Mouse (Mus musculus) hindbrain, embryonic 10.5 days (tissue): ENCODE measurements around the gene Fbxo28. TPM values are rescaled to one million over a fixed set of nuclear protein-coding genes. Genes with fewer than 3 reads are reported as not detected.

ENCODE experiments used
- DNase-seq: peaks from one replicate; pipeline ENCODE4 v3.0.0-alpha.2; 2017; ENCODE audit warnings: low spot score
- H3K27ac ChIP-seq: fragments of 300-500 bp; sonication (generic); 2 replicates; pipeline ENCODE4 v1.5.1; 2016; ENCODE audit warnings: mild to moderate bottlenecking, moderate library complexity
- H3K27me3 ChIP-seq: fragments of 300-500 bp; sonication (generic); 2 replicates; pipeline ENCODE4 v1.6.1; 2016; ENCODE audit warnings: mild to moderate bottlenecking; ENCODE audit not compliant: poor library complexity, insufficient read depth, severe bottlenecking
- H3K36me3 ChIP-seq: fragments of 300-500 bp; sonication (generic); 2 replicates; pipeline ENCODE4 v1.6.1; 2016; ENCODE audit warnings: mild to moderate bottlenecking, moderate library complexity
- H3K4me1 ChIP-seq: fragments of 300-500 bp; sonication (generic); replicated peaks from 2 replicates; pipeline ENCODE4 v1.6.1; 2016; ENCODE audit warnings: mild to moderate bottlenecking
- H3K4me3 ChIP-seq: fragments of 300-500 bp; sonication (generic); 2 replicates; pipeline ENCODE4 v1.5.1; 2016; ENCODE audit warnings: mild to moderate bottlenecking, moderate library complexity
- H3K9me3 ChIP-seq: fragments of 300-500 bp; sonication (generic); 2 replicates; pipeline ENCODE4 v1.6.1; 2016; ENCODE audit warnings: mild to moderate bottlenecking, moderate library complexity
- WGBS: fragments of 180-500 bp; shearing (Covaris S2); methylation state at CpG from one replicate; pipeline ENCODE4 v1.1.7; 2016; 5-methylcytosine and 5-hydroxymethylcytosine counted together
- polyA plus RNA-seq: library from polyadenylated mRNA; unstranded; fragments of >200 nt; fragmentation: Nextera tagmentation; extraction: Ambion mirVana; gene quantifications from 2 replicates; pipeline ENCODE4 v1.2.1, GENCODE M21; 2016

The Fbxo28 gene
- polyA plus RNA-seq, 1 experiment from 2014 or later = 20.0 TPM

DNA sequence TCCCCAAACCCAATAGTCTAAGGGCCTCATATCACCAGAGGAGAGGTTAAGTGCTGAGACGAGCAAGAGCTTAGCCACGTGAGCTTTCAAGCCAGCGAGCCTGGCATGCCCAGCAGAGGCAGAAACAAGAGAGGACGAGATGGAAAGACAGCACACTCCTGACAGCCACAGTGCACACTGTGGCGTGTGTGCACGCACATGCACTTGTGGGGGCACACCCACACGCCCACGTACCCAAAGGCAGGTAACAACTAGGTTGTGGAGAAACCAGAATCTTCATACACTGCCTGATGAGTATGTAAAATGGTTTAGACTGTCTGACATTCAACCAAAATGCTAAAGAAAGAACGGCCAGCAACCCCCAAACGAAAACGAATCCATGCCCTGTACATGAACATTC lies 60.9 kb downstream of the Fbxo28 start:
- H3K27me3 ChIP-seq = peaks cover 8% of the 10 kb centered on the region; the same call in 1 of the 2 replicates
- H3K4me3 ChIP-seq = peak overlapping the region; percentile 72; the same call in 1 of the 2 replicates
- no peaks in the 10 kb centered on the region for H3K9me3 ChIP-seq
- peaks cover 38% of the 10 kb centered on the region for H3K36me3 ChIP-seq
- H3K4me1 ChIP-seq = peaks cover 32% of the 10 kb centered on the region
- DNase-seq = no peak
- H3K27ac ChIP-seq = no peak overlapping the region; the same call in 1 of the 2 replicates
- 64% methylated on average over 11 of the region's 11 CpGs for WGBS

DNA sequence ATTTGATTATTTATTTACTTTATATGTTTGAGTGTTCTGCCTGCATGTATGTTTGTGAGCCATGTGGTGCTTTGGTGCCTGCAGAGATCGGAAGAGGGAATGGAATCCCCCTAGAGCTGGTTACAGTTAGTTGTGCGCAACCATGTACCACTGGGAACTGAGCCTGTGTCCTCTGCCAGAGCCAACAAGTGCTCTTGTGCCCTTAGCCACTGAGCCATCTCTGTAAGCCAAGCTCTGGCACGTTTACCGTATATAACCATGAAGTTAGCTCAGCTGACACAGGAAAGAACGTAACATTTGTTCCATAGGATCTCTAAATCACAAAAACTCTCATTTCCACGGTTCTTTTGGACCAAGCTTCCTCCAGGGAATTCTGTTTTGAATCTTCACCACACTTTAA lies 61.4 kb downstream of the Fbxo28 start:
- H3K4me3 ChIP-seq = no peak overlapping the region

DNA sequence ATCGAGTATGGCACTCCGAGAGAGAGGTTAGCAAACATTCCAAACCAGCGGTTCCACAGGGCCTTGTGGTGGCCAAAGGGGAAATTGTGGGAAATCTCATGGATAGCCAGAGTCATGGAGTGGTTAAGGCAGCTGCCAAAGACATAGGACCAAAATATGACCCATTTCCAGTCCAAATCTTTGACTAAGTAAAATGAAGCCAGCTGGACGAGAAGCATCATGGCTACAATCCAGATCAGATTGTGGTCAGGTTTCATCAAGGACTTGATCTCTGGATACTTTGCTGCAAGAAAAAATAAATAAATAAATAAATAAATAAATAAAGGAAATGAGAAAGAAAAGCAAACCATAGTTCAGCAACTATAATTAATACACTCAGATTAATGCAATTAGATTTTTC lies 62.0 kb downstream of the Fbxo28 start:
- DNase-seq = no peak
- Histone ChIP-seq H3K9me3 (no peaks in the 10 kb centered on the region), H3K4me1 (peaks cover 32% of the 10 kb centered on the region), H3K36me3 (peaks cover 50% of the 10 kb centered on the region), H3K4me3 (no peak overlapping the region), H3K27ac (no peak overlapping the region), H3K27me3 (peaks cover 8% of the 10 kb centered on the region; the same call in 1 of the 2 replicates)
- 95% methylated on average over 4 of the region's 4 CpGs for WGBS

More for the DNA sequence above, 61.4 kb downstream of the Fbxo28 start:
- no peak for DNase-seq
- H3K4me1 ChIP-seq = peaks cover 32% of the 10 kb centered on the region
- WGBS = 87% methylated on average over 6 of the region's 6 CpGs
- no peak overlapping the region for H3K27ac ChIP-seq
- peaks cover 8% of the 10 kb centered on the region; the same call in 1 of the 2 replicates for H3K27me3 ChIP-seq
- peaks cover 44% of the 10 kb centered on the region for H3K36me3 ChIP-seq
- H3K9me3 ChIP-seq = no peaks in the 10 kb centered on the region

DNA sequence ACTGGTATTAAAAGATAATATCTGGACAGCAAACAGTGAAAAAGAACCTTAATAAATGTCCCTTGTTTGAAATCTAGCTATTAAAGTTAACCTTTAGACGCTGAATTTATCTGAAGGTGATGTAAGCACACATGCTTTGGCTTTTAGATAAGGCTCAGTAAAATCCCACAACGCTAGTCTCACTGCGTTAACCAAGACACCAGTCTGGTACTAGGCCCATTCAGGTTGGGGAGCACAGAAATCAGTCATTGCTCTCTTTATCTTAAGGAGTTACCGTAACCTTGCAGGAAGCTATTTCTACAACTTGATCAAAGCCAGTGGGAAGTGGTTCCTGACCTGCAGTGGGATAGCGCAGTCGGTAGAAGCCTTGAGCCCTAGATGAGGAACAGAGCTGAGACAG lies 66.3 kb downstream of the Fbxo28 start:
- Histone ChIP-seq H3K36me3 (peaks cover 70% of the 10 kb centered on the region), H3K4me3 (no peak overlapping the region), H3K27me3 (no peaks in the 10 kb centered on the region), H3K4me1 (no peaks in the 10 kb centered on the region), H3K9me3 (no peaks in the 10 kb centered on the region), H3K27ac (no peak overlapping the region)
- 92% methylated on average over 6 of the region's 6 CpGs for WGBS
- no peak for DNase-seq

DNA sequence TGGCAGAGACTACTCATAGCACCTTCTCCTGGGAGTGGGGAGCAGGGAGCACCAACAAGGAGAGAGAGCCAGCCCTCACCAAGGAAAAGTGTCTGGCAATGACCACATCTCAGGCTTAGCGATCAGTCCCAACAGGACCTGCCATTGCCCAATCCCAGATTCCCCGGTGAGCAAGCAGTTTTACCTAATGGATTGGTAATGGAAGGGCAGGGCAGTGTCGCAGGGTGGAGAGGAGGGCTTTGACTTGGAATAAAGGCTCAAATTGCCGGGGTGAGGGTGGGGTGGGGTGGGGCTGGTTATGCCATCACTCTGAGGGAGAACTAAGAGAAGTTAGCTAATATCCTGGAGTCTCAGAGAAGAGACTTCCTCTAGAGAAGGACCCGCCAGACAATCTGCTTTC lies 69.8 kb downstream of the Fbxo28 start:
- no peaks in the 10 kb centered on the region; the same call in 1 of the 2 replicates for H3K4me1 ChIP-seq
- 88% methylated on average over 5 of the region's 5 CpGs for WGBS
- no peak overlapping the region for H3K4me3 ChIP-seq
- H3K36me3 ChIP-seq = peaks cover 42% of the 10 kb centered on the region
- DNase-seq = no peak
- H3K9me3 ChIP-seq = no peaks in the 10 kb centered on the region
- H3K27me3 ChIP-seq = no peaks in the 10 kb centered on the region
- H3K27ac ChIP-seq = no peak overlapping the region

DNA sequence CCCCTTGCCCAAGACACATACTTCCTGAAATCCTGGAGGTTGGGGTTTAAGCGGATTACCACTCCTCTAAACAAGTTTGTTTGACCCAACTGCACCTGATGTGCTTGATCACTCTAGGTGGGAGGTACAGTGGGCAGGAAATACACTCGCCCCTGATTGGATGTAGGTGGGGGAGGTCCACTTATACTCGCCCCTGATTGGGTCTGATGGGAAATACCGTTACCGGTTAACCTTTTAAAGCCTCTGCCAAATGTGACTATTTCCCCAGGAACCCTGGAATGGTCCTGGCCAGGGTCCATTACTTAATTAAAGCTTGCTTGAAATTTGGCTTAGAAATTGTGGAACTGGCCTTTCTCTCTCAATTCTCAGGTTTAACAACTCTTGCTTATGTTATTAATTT lies 70.3 kb downstream of the Fbxo28 start:
- H3K4me1 ChIP-seq = no peaks in the 10 kb centered on the region; the same call in 1 of the 2 replicates
- peaks cover 37% of the 10 kb centered on the region for H3K36me3 ChIP-seq
- DNase-seq = no peak
- H3K27ac ChIP-seq = no peak overlapping the region
- WGBS = 86% methylated on average over 5 of the region's 5 CpGs
- no peak overlapping the region for H3K4me3 ChIP-seq
- H3K9me3 ChIP-seq = no peaks in the 10 kb centered on the region
- H3K27me3 ChIP-seq = no peaks in the 10 kb centered on the region

DNA sequence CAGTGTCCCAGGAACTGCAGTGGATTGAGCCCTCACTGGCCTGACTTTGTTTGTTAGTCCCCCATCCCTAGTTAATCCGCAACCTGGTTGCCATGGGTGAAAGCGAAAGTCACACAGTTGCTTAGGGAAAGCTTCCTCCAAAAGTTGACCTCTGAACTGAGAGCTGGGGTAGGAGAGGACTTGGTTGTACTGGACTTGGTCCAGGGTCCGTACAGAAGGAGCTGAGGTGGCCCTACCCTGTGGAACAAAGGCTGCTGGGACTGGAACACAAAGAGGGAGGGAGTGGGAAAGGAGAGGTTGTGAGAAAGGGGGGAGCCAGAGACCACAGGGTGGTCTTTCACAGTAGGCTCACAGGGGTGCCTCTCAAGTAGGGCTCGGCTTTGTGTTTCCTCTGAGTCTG lies 73.1 kb downstream of the Fbxo28 start:
- Histone ChIP-seq H3K27me3 (no peaks in the 10 kb centered on the region), H3K9me3 (no peaks in the 10 kb centered on the region), H3K4me1 (no peaks in the 10 kb centered on the region; the same call in 1 of the 2 replicates), H3K36me3 (peaks cover 11% of the 10 kb centered on the region), H3K27ac (no peak overlapping the region), H3K4me3 (no peak overlapping the region)
- WGBS = 43% methylated on average over 4 of the region's 4 CpGs
- DNase-seq = no peak

DNA sequence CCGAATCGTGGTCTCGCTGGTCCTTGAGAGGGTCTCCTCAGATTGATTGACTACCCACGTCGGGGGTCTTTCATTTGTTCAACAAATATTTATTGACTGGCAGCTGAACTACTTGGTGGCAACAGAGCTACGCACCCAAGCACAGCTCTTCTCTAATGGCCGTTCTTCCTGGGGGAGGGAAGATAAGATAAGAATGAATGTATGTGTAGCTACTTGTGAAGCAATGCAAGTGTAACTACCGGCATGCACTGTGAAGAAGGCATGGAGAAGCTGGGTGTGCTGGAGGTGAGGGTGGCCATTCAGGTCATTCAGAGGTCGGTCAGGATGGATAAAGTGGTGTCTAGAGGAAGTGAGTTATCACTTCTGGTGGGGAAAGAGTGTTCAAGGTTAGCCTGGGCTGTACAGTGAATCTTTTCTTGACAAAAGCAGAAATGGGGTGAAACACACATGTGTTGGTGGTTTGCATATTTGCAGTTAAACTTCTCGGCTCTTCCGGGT lies 75.4 kb downstream of the Fbxo28 start:
- 92% methylated on average over 11 of the region's 11 CpGs for WGBS
- no peaks in the 10 kb centered on the region for H3K36me3 ChIP-seq
- H3K27ac ChIP-seq = no peak overlapping the region
- no peaks in the 10 kb centered on the region; the same call in 1 of the 2 replicates for H3K4me1 ChIP-seq
- no peak overlapping the region for H3K4me3 ChIP-seq
- no peaks in the 10 kb centered on the region for H3K9me3 ChIP-seq
- no peaks in the 10 kb centered on the region for H3K27me3 ChIP-seq
- DNase-seq = no peak

Other genes starting within 250 kb of the Fbxo28 start
- 167 and 168 TPM in 2 replicates for gene Srp9, start 216.9 kb downstream of the Fbxo28 start, polyA plus RNA-seq
- not detected in 2 replicates for gene Vmn1r1, start 177.1 kb downstream of the Fbxo28 start, polyA plus RNA-seq
- 67.7 and 76.4 TPM in 2 replicates for gene Degs1, start 58.8 kb downstream of the Fbxo28 start, polyA plus RNA-seq
- gene Trp53bp2, start 67.5 kb upstream of the Fbxo28 start, polyA plus RNA-seq = 24.2 and 25.8 TPM in 2 replicates
- 91.3 and 105 TPM in 2 replicates for gene Capn2, start 176.0 kb upstream of the Fbxo28 start, polyA plus RNA-seq
- 0.08 TPM in 1 of 2 replicates, not detected in the other for gene Capn8, start 223.4 kb upstream of the Fbxo28 start, polyA plus RNA-seq